Mouse (Mus musculus) MEL (cell line): ENCODE results near the gene Gm26965.

Experiments
- CTCF ChIP-seq, 3 experiments: IDR thresholded peaks in 2 of 3; conservative IDR thresholded peaks in 1 of 3; 2 replicates each; pipeline ENCODE4 v1.5.1; 2011 to 2012; ENCODE audit warnings: low read length in 3 of 3, low read depth in 2 of 3, mild to moderate bottlenecking in 2 of 3, improper control_type of control experiment in 1 of 3, inconsistent platforms in 1 of 3, mixed read lengths in 1 of 3, moderate library complexity in 1 of 3; ENCODE audit not compliant: control insufficient read depth in 1 of 3, insufficient read depth in 1 of 3, poor library complexity in 1 of 3, severe bottlenecking in 1 of 3
- MAX ChIP-seq: IDR thresholded peaks from 2 replicates; pipeline ENCODE4 v1.6.1; 2011; ENCODE audit warnings: low read length, improper control_type of control experiment
- MYC ChIP-seq: IDR thresholded peaks from 2 replicates; pipeline ENCODE4 v1.6.1; 2011; ENCODE audit warnings: low read depth, mild to moderate bottlenecking, low read length, improper control_type of control experiment, moderate library complexity
- TAL1 ChIP-seq: IDR thresholded peaks from 2 replicates; pipeline ENCODE4 v1.6.1; 2012; ENCODE audit warnings: mild to moderate bottlenecking, inconsistent platforms, low read length, moderate library complexity, mixed read lengths
- UBTF ChIP-seq: IDR thresholded peaks from 2 replicates; pipeline ENCODE4 v1.6.1; 2012; ENCODE audit warnings: low read depth, mild to moderate bottlenecking, inconsistent platforms, low read length, improper control_type of control experiment, moderate library complexity, borderline replicate concordance; ENCODE audit not compliant: insufficient read depth

DNA sequence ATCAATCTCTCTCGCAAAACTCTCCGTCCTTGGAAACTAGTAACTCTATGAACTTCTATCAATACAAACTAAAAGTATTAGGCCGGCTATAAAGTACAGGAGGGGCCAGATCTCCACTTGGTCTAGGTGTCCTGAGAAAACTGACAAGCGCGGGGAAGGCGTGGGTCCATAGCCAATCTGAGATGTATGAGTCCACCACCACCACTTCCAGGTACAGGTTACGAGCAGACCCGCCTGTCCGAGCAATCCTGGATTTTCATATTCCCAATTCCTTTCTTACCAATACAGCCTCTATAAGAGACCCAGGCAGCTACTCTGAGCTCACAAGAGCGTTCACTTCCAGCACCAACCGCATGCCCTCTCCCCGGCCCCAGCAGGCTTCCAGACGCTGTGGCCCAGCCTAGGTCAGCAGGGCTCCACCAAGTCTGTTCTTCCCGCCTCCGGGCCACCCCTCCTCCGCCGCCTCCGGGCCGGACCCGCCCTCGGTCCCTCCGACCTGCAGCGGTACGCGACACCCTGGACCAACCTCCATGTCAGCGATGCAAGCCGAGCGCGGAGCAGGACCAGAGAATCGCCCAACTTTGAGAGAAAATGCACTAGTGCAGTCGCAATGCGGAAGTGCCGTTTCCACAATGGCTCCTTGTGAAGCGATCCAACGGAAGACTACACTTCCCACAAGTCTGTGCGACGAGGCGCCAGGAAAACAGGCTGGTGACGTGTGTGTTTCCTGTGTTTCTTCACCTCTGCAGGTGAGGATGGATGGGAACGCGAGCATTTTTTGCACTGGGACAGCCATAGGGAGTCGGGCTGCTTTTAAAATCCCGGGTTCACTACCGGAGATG is 26.8 kb upstream of the Gm26965 start:
- no peak for TF ChIP-seq UBTF
- no peak for TF ChIP-seq CTCF (IDR thresholded peaks at IDR 0.05 in 2 of 3, conservative IDR thresholded peaks at IDR 0.05 in 1 of 3; ENCODE audit: control insufficient read depth in 1 of 3, insufficient read depth in 1 of 3, low read depth in 2 of 3, low read length in 3 of 3, poor library complexity in 1 of 3, severe bottlenecking in 1 of 3)
- TF ChIP-seq MAX = no peak
- no peak for TF ChIP-seq TAL1
- no peak for TF ChIP-seq MYC
